Mouse (Mus musculus) thymus, postnatal 25 days (tissue): ENCODE measurements at regions not wholly inside any gene's neighbourhood (a gene's known extent, or its start where the extent isn't known, plus 50 kb on each side); places are given as distances from the start of the nearest gene placed in this dataset.

Source experiments
- DNase-seq: peaks from one replicate; pipeline ENCODE4 v3.0.0; 2022

- no peak for DNase-seq
Measured at GRCm38 (mm10) chr13:5728172-5728571, 133.1 kb upstream of the Klf6 start.

- DNase-seq = no peak
Measured at GRCm38 (mm10) chr13:5728808-5729207, 132.5 kb upstream of the Klf6 start.

- DNase-seq = no peak
Measured at GRCm38 (mm10) chr13:5729426-5730068, 131.7 kb upstream of the Klf6 start.

GRCm38 (mm10) chr13:5732206-5732605 is 129.1 kb upstream of the Klf6 start:
- no peak for DNase-seq

- no peak for DNase-seq
Measured at GRCm38 (mm10) chr13:5735027-5735624, 126.2 kb upstream of the Klf6 start.

- DNase-seq = no peak
Measured at GRCm38 (mm10) chr13:5736472-5736871, 124.8 kb upstream of the Klf6 start.

GRCm38 (mm10) chr13:5737214-5737613 is 124.1 kb upstream of the Klf6 start:
- DNase-seq = no peak

- no peak for DNase-seq
Measured at GRCm38 (mm10) chr13:5740805-5741204, 120.5 kb upstream of the Klf6 start.

GRCm38 (mm10) chr13:5744949-5745348 is 116.3 kb upstream of the Klf6 start:
- DNase-seq = no peak

GRCm38 (mm10) chr13:5757176-5757575 is 104.1 kb upstream of the Klf6 start:
- DNase-seq = peak; percentile 6

GRCm38 (mm10) chr13:5757963-5758362 is 103.3 kb upstream of the Klf6 start:
- DNase-seq = no peak

GRCm38 (mm10) chr13:5760030-5760429 is 101.3 kb upstream of the Klf6 start:
- no peak for DNase-seq

GRCm38 (mm10) chr13:5766394-5766793 is 94.9 kb upstream of the Klf6 start:
- no peak for DNase-seq

- DNase-seq = no peak
Measured at GRCm38 (mm10) chr13:5767202-5767601, 94.1 kb upstream of the Klf6 start.

GRCm38 (mm10) chr13:5768699-5769098 is 92.6 kb upstream of the Klf6 start:
- DNase-seq = no peak

- DNase-seq = no peak
Measured at GRCm38 (mm10) chr13:5769283-5770260, 91.7 kb upstream of the Klf6 start.

GRCm38 (mm10) chr13:5773811-5774210 is 87.5 kb upstream of the Klf6 start:
- DNase-seq = no peak

GRCm38 (mm10) chr13:5778443-5779171 is 82.7 kb upstream of the Klf6 start:
- DNase-seq = no peak

GRCm38 (mm10) chr13:5779410-5779809 is 81.9 kb upstream of the Klf6 start:
- no peak for DNase-seq

- DNase-seq = no peak
Measured at GRCm38 (mm10) chr13:5782540-5782939, 78.7 kb upstream of the Klf6 start.

- DNase-seq = no peak
Measured at GRCm38 (mm10) chr13:5787114-5787513, 74.2 kb upstream of the Klf6 start.

- no peak for DNase-seq
Measured at GRCm38 (mm10) chr13:5789302-5789701, 72.0 kb upstream of the Klf6 start.

GRCm38 (mm10) chr13:5802079-5802478 is 59.2 kb upstream of the Klf6 start:
- DNase-seq = no peak
